Mouse (Mus musculus) testis, adult 2 months (tissue): Measurements from ENCODE around the gene Tnfsf11.

ENCODE experiments used
- CTCF ChIP-seq: fragments of 200-500 bp; IDR thresholded peaks from 2 replicates; pipeline ENCODE4 v1.5.1; 2012; ENCODE audit warnings: low read depth, mild to moderate bottlenecking, inconsistent platforms, low read length, moderate library complexity; ENCODE audit not compliant: control insufficient read depth, insufficient read depth, insufficient replicate concordance
- POLR2A ChIP-seq: fragments of 200-500 bp; IDR thresholded peaks from 2 replicates; pipeline ENCODE4 v1.6.1; 2012; ENCODE audit warnings: low read depth, mild to moderate bottlenecking, inconsistent platforms, low read length, moderate library complexity; ENCODE audit not compliant: control insufficient read depth

DNA sequence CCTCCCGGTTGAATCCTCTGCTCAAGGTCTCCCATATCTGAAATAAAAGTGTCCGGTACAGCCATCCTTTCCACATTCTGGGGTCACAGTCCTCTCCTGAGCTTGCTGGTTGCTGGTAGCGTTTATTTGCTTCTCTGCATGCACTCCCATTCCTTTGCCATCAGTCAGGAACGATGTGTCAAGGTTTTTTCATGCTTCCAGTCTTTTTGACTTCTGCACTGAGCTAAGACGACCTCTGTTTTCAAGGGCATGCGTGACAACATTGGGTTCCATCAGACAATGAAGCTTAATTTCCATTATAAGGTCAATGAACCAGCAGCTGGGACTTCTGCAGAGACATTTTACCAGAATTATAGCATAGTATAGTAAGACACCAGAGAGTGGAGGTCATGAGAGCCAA lies 68.5 kb downstream of the Tnfsf11 start:
- TF ChIP-seq POLR2A, result no peak
- no peak for TF ChIP-seq CTCF
